Mouse (Mus musculus) lung, embryonic 15.5 days (tissue): ENCODE data around the gene Sema6d. TPM values are rescaled to one million over a fixed set of nuclear protein-coding genes. Genes with fewer than 3 reads are reported as not detected.
A peak's percentile ranks its signal among the peaks of the same experiment; 100 is the strongest.

ENCODE experiments used
- ATAC-seq: fragments of 200-750 bp; cut with Nextera tagmentation; 2 replicates; pipeline ENCODE4 v1.8.0; 2017; ENCODE audit warnings: moderate number of reproducible peaks, borderline replicate concordance; ENCODE audit not compliant: low FRiP score, low TSS enrichment; ENCODE audit errors: extremely low read depth
- H3K27ac ChIP-seq: fragments of 300-500 bp; sonication (generic); 2 replicates; pipeline ENCODE4 v1.5.1; 2015; ENCODE audit warnings: moderate library complexity, mild to moderate bottlenecking, inconsistent platforms
- H3K27me3 ChIP-seq: fragments of 300-500 bp; sonication (generic); 2 replicates; pipeline ENCODE4 v1.6.1; 2015; ENCODE audit warnings: inconsistent platforms
- H3K36me3 ChIP-seq: fragments of 300-500 bp; sonication (generic); 2 replicates; pipeline ENCODE4 v1.6.1; 2015; ENCODE audit warnings: inconsistent platforms
- H3K4me1 ChIP-seq: fragments of 300-500 bp; sonication (generic); 2 replicates; pipeline ENCODE4 v1.6.1; 2015; ENCODE audit warnings: inconsistent platforms
- H3K4me2 ChIP-seq: fragments of 300-500 bp; sonication (generic); 2 replicates; pipeline ENCODE4 v1.6.1; 2015; ENCODE audit warnings: inconsistent platforms, mild to moderate bottlenecking, moderate library complexity
- H3K4me3 ChIP-seq: fragments of 300-500 bp; sonication (generic); 2 replicates; pipeline ENCODE4 v1.5.1; 2015; ENCODE audit warnings: mild to moderate bottlenecking, inconsistent platforms
- H3K9ac ChIP-seq: fragments of 300-500 bp; sonication (generic); 2 replicates; pipeline ENCODE4 v1.6.1; 2015; ENCODE audit warnings: inconsistent platforms
- H3K9me3 ChIP-seq: fragments of 300-500 bp; sonication (generic); 2 replicates; pipeline ENCODE4 v1.6.1; 2016; ENCODE audit warnings: inconsistent platforms
- WGBS: fragments of 180-500 bp; shearing (Covaris S2); methylation state at CpG from one replicate; pipeline ENCODE4 v1.1.7; 2015; 5-methylcytosine and 5-hydroxymethylcytosine counted together
- polyA plus RNA-seq: library from polyadenylated mRNA; unstranded; fragments of >200 nt; fragmentation: Nextera tagmentation; extraction: Ambion mirVana; gene quantifications from 2 replicates; pipeline ENCODE4 v1.2.1, GENCODE M21; 2015

Gene Sema6d
- polyA plus RNA-seq, 1 experiment from 2014 or later, result 19.6 TPM

- no peaks in the 10 kb centered on the region for H3K36me3 ChIP-seq
- H3K4me2 ChIP-seq, result no peak overlapping the region
- WGBS, result 32% methylated on average over 12 of the region's 12 CpGs
- H3K4me3 ChIP-seq, result no peak overlapping the region
- no peak overlapping the region for H3K9ac ChIP-seq
- peak overlapping the region; percentile 90 for H3K27ac ChIP-seq
- no peaks in the 10 kb centered on the region for H3K9me3 ChIP-seq
- peaks cover 8% of the 10 kb centered on the region; the same call in 1 of the 2 replicates for H3K4me1 ChIP-seq
- ATAC-seq, result peak; percentile 92
- H3K27me3 ChIP-seq, result no peaks in the 10 kb centered on the region
Measured at GRCm38 (mm10) chr2:124490010-124490801, 400.4 kb downstream of the Sema6d start.

GRCm38 (mm10) chr2:124495751-124496150, 406.0 kb downstream of the Sema6d start:
- no peaks in the 10 kb centered on the region for H3K4me1 ChIP-seq

GRCm38 (mm10) chr2:124499670-124500069, 409.9 kb downstream of the Sema6d start:
- H3K4me2 ChIP-seq, result no peak overlapping the region
- H3K27me3 ChIP-seq, result no peaks in the 10 kb centered on the region
- no peaks in the 10 kb centered on the region for H3K4me1 ChIP-seq
- no peak overlapping the region for H3K9ac ChIP-seq
- H3K36me3 ChIP-seq, result no peaks in the 10 kb centered on the region
- H3K27ac ChIP-seq, result no peak overlapping the region
- no peak for ATAC-seq
- 33% methylated on average over 1 of the region's 1 CpGs for WGBS
- no peaks in the 10 kb centered on the region for H3K9me3 ChIP-seq
- H3K4me3 ChIP-seq, result no peak overlapping the region

More at GRCm38 (mm10) chr2:124495751-124496150, 406.0 kb downstream of the Sema6d start:
- no peak overlapping the region for H3K4me2 ChIP-seq
- H3K4me3 ChIP-seq, result no peak overlapping the region
- ATAC-seq, result peak; percentile 70; the same call in 1 of the 2 replicates
- H3K9me3 ChIP-seq, result no peaks in the 10 kb centered on the region
- H3K27ac ChIP-seq, result peak overlapping the region; percentile 2; the same call in 1 of the 2 replicates
- H3K27me3 ChIP-seq, result no peaks in the 10 kb centered on the region
- H3K36me3 ChIP-seq, result no peaks in the 10 kb centered on the region
- 38% methylated on average over 1 of the region's 1 CpGs for WGBS
- no peak overlapping the region for H3K9ac ChIP-seq

GRCm38 (mm10) chr2:124505784-124506489, 416.2 kb downstream of the Sema6d start:
- H3K4me1 ChIP-seq, result no peaks in the 10 kb centered on the region
- H3K36me3 ChIP-seq, result no peaks in the 10 kb centered on the region
- ATAC-seq, result no peak
- H3K27ac ChIP-seq, result no peak overlapping the region
- no peaks in the 10 kb centered on the region for H3K9me3 ChIP-seq
- H3K4me2 ChIP-seq, result no peak overlapping the region
- H3K9ac ChIP-seq, result no peak overlapping the region
- H3K4me3 ChIP-seq, result no peak overlapping the region
- H3K27me3 ChIP-seq, result no peaks in the 10 kb centered on the region
- WGBS, result 44% methylated on average over 4 of the region's 4 CpGs

GRCm38 (mm10) chr2:124507804-124508203, 418.0 kb downstream of the Sema6d start:
- Histone ChIP-seq H3K27ac (no peak overlapping the region), H3K36me3 (no peaks in the 10 kb centered on the region), H3K27me3 (no peaks in the 10 kb centered on the region), H3K4me1 (no peaks in the 10 kb centered on the region), H3K9ac (no peak overlapping the region), H3K4me3 (no peak overlapping the region), H3K9me3 (no peaks in the 10 kb centered on the region), H3K4me2 (no peak overlapping the region)
- ATAC-seq, result no peak
- 70% methylated on average over 4 of the region's 4 CpGs for WGBS

GRCm38 (mm10) chr2:124509479-124509878, 419.7 kb downstream of the Sema6d start:
- no peaks in the 10 kb centered on the region for H3K27me3 ChIP-seq
- 80% methylated on average over 6 of the region's 6 CpGs for WGBS
- H3K4me3 ChIP-seq, result no peak overlapping the region
- H3K9me3 ChIP-seq, result no peaks in the 10 kb centered on the region
- H3K9ac ChIP-seq, result no peak overlapping the region
- H3K27ac ChIP-seq, result no peak overlapping the region
- H3K36me3 ChIP-seq, result no peaks in the 10 kb centered on the region
- no peak overlapping the region for H3K4me2 ChIP-seq
- ATAC-seq, result no peak
- no peaks in the 10 kb centered on the region for H3K4me1 ChIP-seq

- no peaks in the 10 kb centered on the region for H3K36me3 ChIP-seq
- 81% methylated on average over 10 of the region's 10 CpGs for WGBS
- H3K27ac ChIP-seq, result no peak overlapping the region
- no peaks in the 10 kb centered on the region for H3K9me3 ChIP-seq
- no peak for ATAC-seq
- H3K9ac ChIP-seq, result no peak overlapping the region
- no peaks in the 10 kb centered on the region for H3K4me1 ChIP-seq
- H3K4me3 ChIP-seq, result no peak overlapping the region
- H3K4me2 ChIP-seq, result no peak overlapping the region
- H3K27me3 ChIP-seq, result no peaks in the 10 kb centered on the region
Measured at GRCm38 (mm10) chr2:124511826-124512225, 422.1 kb downstream of the Sema6d start.

- 49% methylated on average over 3 of the region's 3 CpGs for WGBS
- Histone ChIP-seq H3K36me3 (no peaks in the 10 kb centered on the region), H3K4me1 (0 out of 2 replicates have a peak, but pooled peaks cover 7% of the 10 kb centered on the region), H3K4me3 (no peak overlapping the region), H3K27me3 (no peaks in the 10 kb centered on the region), H3K4me2 (no peak overlapping the region), H3K27ac (no peak overlapping the region), H3K9me3 (no peaks in the 10 kb centered on the region), H3K9ac (no peak overlapping the region)
- no peak; the same call in 1 of the 2 replicates for ATAC-seq
Measured at GRCm38 (mm10) chr2:124522426-124522825, 432.7 kb downstream of the Sema6d start.

- no peak overlapping the region for H3K4me3 ChIP-seq
Measured at GRCm38 (mm10) chr2:124523667-124524066, 433.9 kb downstream of the Sema6d start.

GRCm38 (mm10) chr2:124524167-124524566, 434.4 kb downstream of the Sema6d start:
- H3K4me3 ChIP-seq, result no peak overlapping the region
- no peak overlapping the region for H3K27ac ChIP-seq
- H3K9ac ChIP-seq, result no peak overlapping the region
- H3K36me3 ChIP-seq, result no peaks in the 10 kb centered on the region
- no peak overlapping the region for H3K4me2 ChIP-seq
- H3K9me3 ChIP-seq, result no peaks in the 10 kb centered on the region
- ATAC-seq, result no peak; the same call in 1 of the 2 replicates
- WGBS, result 46% methylated on average over 3 of the region's 3 CpGs
- H3K4me1 ChIP-seq, result 0 out of 2 replicates have a peak, but pooled peaks cover 7% of the 10 kb centered on the region
- H3K27me3 ChIP-seq, result no peaks in the 10 kb centered on the region

More at GRCm38 (mm10) chr2:124523667-124524066, 433.9 kb downstream of the Sema6d start:
- Histone ChIP-seq H3K36me3 (no peaks in the 10 kb centered on the region), H3K9me3 (no peaks in the 10 kb centered on the region), H3K4me2 (no peak overlapping the region), H3K9ac (no peak overlapping the region), H3K27me3 (no peaks in the 10 kb centered on the region), H3K4me1 (0 out of 2 replicates have a peak, but pooled peaks cover 7% of the 10 kb centered on the region), H3K27ac (no peak overlapping the region)
- ATAC-seq, result no peak
- 76% methylated on average over 6 of the region's 6 CpGs for WGBS

- WGBS, result 76% methylated on average over 3 of the region's 3 CpGs
Measured at GRCm38 (mm10) chr2:124527641-124528040, 437.9 kb downstream of the Sema6d start.

GRCm38 (mm10) chr2:124530441-124530840, 440.7 kb downstream of the Sema6d start:
- Histone ChIP-seq H3K4me2 (no peak overlapping the region), H3K36me3 (no peaks in the 10 kb centered on the region), H3K9ac (no peak overlapping the region), H3K27ac (no peak overlapping the region), H3K27me3 (no peaks in the 10 kb centered on the region), H3K4me1 (no peaks in the 10 kb centered on the region), H3K9me3 (no peaks in the 10 kb centered on the region), H3K4me3 (no peak overlapping the region)
- WGBS, result 80% methylated on average over 2 of the region's 2 CpGs
- ATAC-seq, result no peak

More at GRCm38 (mm10) chr2:124527641-124528040, 437.9 kb downstream of the Sema6d start:
- Histone ChIP-seq H3K9ac (no peak overlapping the region), H3K4me2 (no peak overlapping the region), H3K36me3 (no peaks in the 10 kb centered on the region), H3K4me3 (no peak overlapping the region), H3K4me1 (0 out of 2 replicates have a peak, but pooled peaks cover 7% of the 10 kb centered on the region), H3K27me3 (no peaks in the 10 kb centered on the region), H3K27ac (no peak overlapping the region), H3K9me3 (no peaks in the 10 kb centered on the region)
- ATAC-seq, result no peak
